Mouse (Mus musculus) MEL (cell line): ENCODE results near the gene Srsf1. TPM values are rescaled to one million over a fixed set of nuclear protein-coding genes. Genes with fewer than 3 reads are reported as not detected.

Experiments used
- DNase-seq: peaks from one replicate; pipeline ENCODE4 v3.0.0; 2011; ENCODE audit warnings: low read depth, low spot score
- H3K27ac ChIP-seq: 2 replicates; pipeline ENCODE4 v1.5.1; 2012; ENCODE audit warnings: low read depth, mild to moderate bottlenecking, control low read depth, low read length, moderate library complexity; ENCODE audit not compliant: control insufficient read depth
- H3K27me3 ChIP-seq, 2 experiments: fragments of 150-350 bp in 1 of 2; sonication (generic) in 1 of 2; 2 replicates each; pipeline ENCODE4 v1.6.1; 2012; ENCODE audit warnings: low read length in 2 of 2, mild to moderate bottlenecking in 2 of 2, improper control_type of control experiment in 1 of 2, moderate library complexity in 1 of 2; ENCODE audit not compliant: insufficient read depth in 2 of 2, control insufficient read depth in 1 of 2
- H3K36me3 ChIP-seq, 2 experiments: 2 replicates each; pipeline ENCODE4 v1.6.1; 2012 to 2014; ENCODE audit warnings: low read length in 2 of 2, improper control_type of control experiment in 1 of 2, inconsistent platforms in 1 of 2, mild to moderate bottlenecking in 1 of 2; ENCODE audit not compliant: insufficient read depth in 2 of 2, control insufficient read depth in 1 of 2
- H3K4me1 ChIP-seq, 2 experiments: fragments of 150-350 bp in 1 of 2; sonication (generic) in 1 of 2; 2 replicates each; pipeline ENCODE4 v1.6.1; 2012; ENCODE audit warnings: low read length in 2 of 2, improper control_type of control experiment in 1 of 2, mild to moderate bottlenecking in 1 of 2; ENCODE audit not compliant: insufficient read depth in 2 of 2, control insufficient read depth in 1 of 2
- H3K4me3 ChIP-seq, 2 experiments: fragments of 150-350 bp in 1 of 2; sonication (generic) in 1 of 2; 2 replicates each; pipeline ENCODE4 v1.5.1; 2012; ENCODE audit warnings: low read depth in 2 of 2, low read length in 2 of 2, mild to moderate bottlenecking in 2 of 2, moderate library complexity in 2 of 2, control low read depth in 1 of 2, improper control_type of control experiment in 1 of 2; ENCODE audit not compliant: control insufficient read depth in 1 of 2, insufficient read depth in 1 of 2
- H3K79me2 ChIP-seq: 2 replicates; pipeline ENCODE4 v1.6.1; 2012; ENCODE audit warnings: mild to moderate bottlenecking, low read length, moderate library complexity; ENCODE audit not compliant: control insufficient read depth, poor library complexity, insufficient read depth
- H3K9ac ChIP-seq: 2 replicates; pipeline ENCODE4 v1.6.1; 2012; ENCODE audit warnings: low read depth, mild to moderate bottlenecking, control low read depth, low read length, moderate library complexity; ENCODE audit not compliant: control insufficient read depth, poor library complexity, severe bottlenecking
- H3K9me3 ChIP-seq: fragments of 150-350 bp; sonication (generic); replicated peaks from 2 replicates; pipeline ENCODE4 v1.6.1; 2012; ENCODE audit warnings: mild to moderate bottlenecking, low read length, improper control_type of control experiment, moderate library complexity; ENCODE audit not compliant: insufficient read depth
- CHD2 ChIP-seq: IDR thresholded peaks from 2 replicates; pipeline ENCODE4 v1.6.1; 2011; ENCODE audit warnings: low read length, improper control_type of control experiment
- CTCF ChIP-seq, 3 experiments: IDR thresholded peaks in 2 of 3; conservative IDR thresholded peaks in 1 of 3; 2 replicates each; pipeline ENCODE4 v1.5.1; 2011 to 2012; ENCODE audit warnings: low read length in 3 of 3, low read depth in 2 of 3, mild to moderate bottlenecking in 2 of 3, improper control_type of control experiment in 1 of 3, inconsistent platforms in 1 of 3, mixed read lengths in 1 of 3, moderate library complexity in 1 of 3; ENCODE audit not compliant: control insufficient read depth in 1 of 3, insufficient read depth in 1 of 3, poor library complexity in 1 of 3, severe bottlenecking in 1 of 3
- E2F4 ChIP-seq: IDR thresholded peaks from 2 replicates; pipeline ENCODE4 v1.6.1; 2011; ENCODE audit warnings: low read depth, low read length, improper control_type of control experiment, borderline replicate concordance
- ELF1 ChIP-seq: IDR thresholded peaks from 2 replicates; pipeline ENCODE4 v1.6.1; 2014; ENCODE audit warnings: low read depth, mild to moderate bottlenecking, inconsistent platforms, low read length, improper control_type of control experiment, moderate library complexity
- ETS1 ChIP-seq: IDR thresholded peaks from 2 replicates; pipeline ENCODE4 v1.6.1; 2012; ENCODE audit warnings: low read depth, mild to moderate bottlenecking, inconsistent platforms, low read length, improper control_type of control experiment, moderate library complexity
- GATA1 ChIP-seq: IDR thresholded peaks from 2 replicates; pipeline ENCODE4 v1.6.1; 2011; ENCODE audit warnings: low read depth, low read length, improper control_type of control experiment
- KAT2A ChIP-seq: conservative IDR thresholded peaks from 2 replicates; pipeline ENCODE4 v1.6.1; 2012; ENCODE audit warnings: low read depth, low read length, improper control_type of control experiment, inconsistent platforms
- MAX ChIP-seq: IDR thresholded peaks from 2 replicates; pipeline ENCODE4 v1.6.1; 2011; ENCODE audit warnings: low read length, improper control_type of control experiment
- MAZ ChIP-seq: IDR thresholded peaks from 2 replicates; pipeline ENCODE4 v1.6.1; 2012; ENCODE audit warnings: low read depth, mild to moderate bottlenecking, inconsistent platforms, low read length, improper control_type of control experiment
- NELFE ChIP-seq: IDR thresholded peaks from 2 replicates; pipeline ENCODE4 v1.6.1; 2011; ENCODE audit warnings: low read depth, low read length, improper control_type of control experiment
- NRF1 ChIP-seq: IDR thresholded peaks from 2 replicates; pipeline ENCODE4 v1.6.1; 2014; ENCODE audit warnings: low read depth, mild to moderate bottlenecking, inconsistent platforms, low read length, improper control_type of control experiment, moderate library complexity; ENCODE audit not compliant: poor library complexity, insufficient read depth, severe bottlenecking
- POLR2A ChIP-seq, 2 experiments: IDR thresholded peaks; 2 replicates each; pipeline ENCODE4 v1.6.1; 2011 to 2012; ENCODE audit warnings: low read length in 2 of 2, mild to moderate bottlenecking in 2 of 2, control low read depth in 1 of 2, improper control_type of control experiment in 1 of 2, low read depth in 1 of 2, moderate library complexity in 1 of 2; ENCODE audit not compliant: control insufficient read depth in 1 of 2, insufficient read depth in 1 of 2, poor library complexity in 1 of 2
- RAD21 ChIP-seq: IDR thresholded peaks from 2 replicates; pipeline ENCODE4 v1.6.1; 2011; ENCODE audit warnings: mild to moderate bottlenecking, low read depth, low read length, improper control_type of control experiment
- RCOR1 ChIP-seq: IDR thresholded peaks from 2 replicates; pipeline ENCODE4 v1.6.1; 2012; ENCODE audit warnings: low read depth, mild to moderate bottlenecking, inconsistent platforms, low read length, improper control_type of control experiment
- SMC3 ChIP-seq: IDR thresholded peaks from 2 replicates; pipeline ENCODE4 v1.6.1; 2011; ENCODE audit warnings: low read depth, low read length, improper control_type of control experiment
- USF2 ChIP-seq, 2 experiments: IDR thresholded peaks; 2 replicates each; pipeline ENCODE4 v1.6.1; 2011 to 2012; ENCODE audit warnings: improper control_type of control experiment in 2 of 2, low read length in 2 of 2, borderline replicate concordance in 1 of 2, inconsistent platforms in 1 of 2, low read depth in 1 of 2, mild to moderate bottlenecking in 1 of 2; ENCODE audit not compliant: insufficient read depth in 1 of 2
- ZC3H11A ChIP-seq: IDR thresholded peaks from 2 replicates; pipeline ENCODE4 v1.6.1; 2012; ENCODE audit warnings: low read depth, mild to moderate bottlenecking, inconsistent platforms, low read length, improper control_type of control experiment
- ZKSCAN1 ChIP-seq: IDR thresholded peaks from 2 replicates; pipeline ENCODE4 v1.6.1; 2012; ENCODE audit warnings: low read depth, mild to moderate bottlenecking, inconsistent platforms, low read length, improper control_type of control experiment, moderate library complexity
- ZMIZ1 ChIP-seq: IDR thresholded peaks from 2 replicates; pipeline ENCODE4 v1.6.1; 2012; ENCODE audit warnings: low read depth, mild to moderate bottlenecking, inconsistent platforms, low read length, improper control_type of control experiment, moderate library complexity
- ZNF384 ChIP-seq: IDR thresholded peaks from 2 replicates; pipeline ENCODE4 v1.6.1; 2012; ENCODE audit warnings: low read depth, mild to moderate bottlenecking, inconsistent platforms, low read length, improper control_type of control experiment
- polyA plus RNA-seq, 2 experiments: library from polyadenylated mRNA; stranded (reverse) in 1 of 2; unstranded in 1 of 2; fragments of >175 nt in 1 of 2; fragments of >200 nt in 1 of 2; gene quantifications; 2 replicates each; pipeline versions ENCODE4 v1.2.1 to v1.2.4; 2012; ENCODE audit warnings: low replicate concordance in 2 of 2, low read depth in 1 of 2; ENCODE audit not compliant: insufficient read length in 2 of 2, insufficient read depth in 1 of 2, missing spikeins in 1 of 2
- total RNA-seq: library from RNA; depleted of rRNA; stranded (reverse); fragments of 300-350 nt; gene quantifications from 2 replicates; pipeline ENCODE4 v1.2.3, GENCODE M21; 2012

Srsf1 gene
- total and polyA plus RNA-seq, 3 experiments: 421 to 596 (median 431) TPM

DNA sequence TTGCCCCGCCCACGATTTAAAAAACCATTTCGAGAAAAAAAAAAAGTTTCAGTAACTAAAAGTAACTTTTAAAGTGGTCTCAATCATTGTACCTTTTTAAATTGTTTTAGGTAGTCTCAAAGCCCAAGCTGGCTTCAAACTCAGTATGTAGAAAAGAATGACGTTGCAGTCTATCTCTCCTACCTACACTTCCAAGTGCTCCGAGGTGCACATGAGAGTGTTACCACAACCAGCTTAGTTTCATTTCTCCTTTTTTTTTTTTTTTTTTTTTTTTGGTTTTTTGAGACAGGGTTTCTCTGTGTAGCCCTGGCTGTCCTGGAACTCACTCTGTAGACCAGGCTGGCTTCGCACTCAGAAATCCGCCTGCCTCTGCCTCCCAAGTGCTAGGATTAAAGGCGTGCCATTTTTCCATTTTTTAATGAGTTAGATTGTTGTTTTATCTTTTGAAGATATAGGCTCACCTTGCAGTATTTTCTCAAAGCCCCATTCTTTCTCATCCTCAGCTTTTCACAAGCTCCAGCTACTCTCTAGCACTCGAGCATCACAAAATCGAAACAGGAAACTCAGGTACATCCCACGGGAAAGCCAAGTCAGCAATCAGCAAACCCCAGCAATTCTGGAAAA, 34.4 kb upstream of the Srsf1 start:
- no peaks in the 10 kb centered on the region for H3K79me2 ChIP-seq
- no peak overlapping the region for H3K4me3 ChIP-seq
- no peak overlapping the region for H3K9ac ChIP-seq
- peaks cover 13 to 21% of the 10 kb centered on the region in 2 experiments for H3K27me3 ChIP-seq
- no peak for DNase-seq
- TF ChIP-seq NRF1 (no peak), ETS1 (no peak), RAD21 (no peak), POLR2A (IDR thresholded peaks at IDR 0.05; ENCODE audit: control insufficient read depth in 1 of 2, insufficient read depth in 1 of 2, low read depth in 1 of 2, low read length in 2 of 2, poor library complexity in 1 of 2) (no peak), ELF1 (no peak), KAT2A (no peak), ZMIZ1 (no peak), MAZ (no peak), ZKSCAN1 (no peak), ZNF384 (no peak), NELFE (no peak), CTCF (IDR thresholded peaks at IDR 0.05 in 2 of 3, conservative IDR thresholded peaks at IDR 0.05 in 1 of 3; ENCODE audit: control insufficient read depth in 1 of 3, insufficient read depth in 1 of 3, low read depth in 2 of 3, low read length in 3 of 3, poor library complexity in 1 of 3, severe bottlenecking in 1 of 3) (no peak), USF2 (IDR thresholded peaks at IDR 0.05; ENCODE audit: borderline replicate concordance in 1 of 2, insufficient read depth in 1 of 2, low read depth in 1 of 2, low read length in 2 of 2) (no peak), ZC3H11A (no peak), RCOR1 (no peak)
- no peaks in the 10 kb centered on the region for H3K9me3 ChIP-seq
- H3K36me3 ChIP-seq: no peaks in the 10 kb centered on the region
- no peaks in the 10 kb centered on the region for H3K4me1 ChIP-seq
- H3K27ac ChIP-seq: no peak overlapping the region

DNA sequence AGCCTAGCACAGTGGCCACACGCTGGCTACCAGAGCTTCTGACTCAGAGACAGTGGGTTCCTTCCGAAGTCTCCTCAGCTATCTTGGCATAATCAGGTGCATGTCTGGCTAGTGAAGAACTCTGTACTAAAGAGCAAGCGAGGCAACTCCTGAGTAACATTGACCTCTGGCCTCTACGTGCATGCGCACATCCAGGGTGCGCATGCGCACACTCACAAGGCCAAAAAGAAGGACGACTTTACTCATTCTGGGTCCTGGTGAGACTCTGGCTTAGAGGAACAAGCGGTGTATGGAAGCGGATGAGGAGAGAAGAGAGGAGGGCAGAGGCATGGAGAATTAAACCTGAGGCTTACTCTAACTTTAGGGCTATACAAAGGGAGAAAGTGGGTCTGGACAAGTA, 33.5 kb upstream of the Srsf1 start:
- H3K9ac ChIP-seq: no peak overlapping the region
- H3K4me1 ChIP-seq: no peaks in the 10 kb centered on the region
- H3K27ac ChIP-seq: no peak overlapping the region
- H3K79me2 ChIP-seq: no peaks in the 10 kb centered on the region
- no peaks in the 10 kb centered on the region for H3K9me3 ChIP-seq
- TF ChIP-seq SMC3 (no peak), GATA1 (no peak), MAX (no peak), ZNF384 (no peak), CHD2 (no peak), E2F4 (no peak)
- TF ChIP-seq, all 39 proteins: peak for 0
- Histone ChIP-seq H3K27me3 (peaks cover 13 to 21% of the 10 kb centered on the region in 2 experiments), H3K36me3 (no peaks in the 10 kb centered on the region), H3K4me3 (no peak overlapping the region)
- DNase-seq: no peak
